Mouse (Mus musculus) erythroblast, embryonic 14.5 days (primary cell): ENCODE measurements around the gene Otulin. TPM values are rescaled to one million over a fixed set of nuclear protein-coding genes. Genes with fewer than 3 reads are reported as not detected.

Experiments used
- H3K27me3 ChIP-seq: 2 replicates; pipeline ENCODE4 v1.6.1; 2012; ENCODE audit warnings: inconsistent platforms; ENCODE audit not compliant: control insufficient read depth
- H3K36me3 ChIP-seq: 2 replicates; pipeline ENCODE4 v1.6.1; 2012; ENCODE audit warnings: mild to moderate bottlenecking, inconsistent platforms; ENCODE audit not compliant: control insufficient read depth
- H3K4me1 ChIP-seq: 2 replicates; pipeline ENCODE4 v1.6.1; 2012; ENCODE audit warnings: inconsistent platforms; ENCODE audit not compliant: control insufficient read depth
- H3K4me3 ChIP-seq: replicated peaks from 2 replicates; pipeline ENCODE3; 2012; ENCODE audit warnings: moderate library complexity, mild to moderate bottlenecking, inconsistent platforms
- H3K9me3 ChIP-seq: 2 replicates; pipeline ENCODE4 v1.6.1; 2012; ENCODE audit warnings: low read length, inconsistent platforms, mixed read lengths; ENCODE audit not compliant: control insufficient read depth
- GATA1 ChIP-seq: IDR thresholded peaks from 2 replicates; pipeline ENCODE4 v1.6.1; 2012; ENCODE audit warnings: low read length, inconsistent platforms, mixed read lengths
- TAL1 ChIP-seq: IDR thresholded peaks from 3 replicates; pipeline ENCODE4 v1.6.1; 2012; ENCODE audit warnings: low read length, inconsistent platforms, mixed read lengths
- polyA plus RNA-seq: library from polyadenylated mRNA; stranded (reverse); fragments of >175 nt; gene quantifications from 2 replicates; pipeline ENCODE4 v1.2.3, GENCODE M21; 2012

Gene Otulin
- polyA plus RNA-seq, 1 experiment = 1.0 TPM

DNA sequence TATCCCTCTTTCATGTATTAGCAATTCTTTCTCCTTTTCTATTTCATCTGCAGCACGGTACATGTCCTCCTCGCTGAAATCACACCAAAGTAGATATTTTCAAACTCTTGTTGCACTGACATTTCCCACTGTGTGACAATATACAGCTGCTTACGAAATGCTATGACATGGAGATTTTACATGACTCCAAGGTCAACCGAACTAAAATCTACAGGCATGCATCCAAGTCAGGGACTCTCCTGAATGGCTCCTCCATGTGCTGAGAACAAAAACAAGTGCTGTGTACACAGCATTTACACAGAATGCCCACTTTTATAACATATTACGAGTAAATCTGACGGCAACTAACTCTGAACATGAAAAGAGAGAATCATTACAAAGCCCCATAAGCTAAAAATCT is 7.2 kb downstream of the Otulin start:
- Histone ChIP-seq H3K4me1 (peaks cover 37% of the 10 kb centered on the region), H3K27me3 (no peaks in the 10 kb centered on the region), H3K9me3 (no peaks in the 10 kb centered on the region), H3K4me3 (no peak overlapping the region), H3K36me3 (peaks cover 89% of the 10 kb centered on the region)
- TF ChIP-seq GATA1 (no peak), TAL1 (no peak)

GRCm38 (mm10) chr15:27620475-27621185 is 9.9 kb downstream of the Otulin start:
- TF ChIP-seq TAL1 (no peak), GATA1 (no peak)
- H3K36me3 ChIP-seq = peaks cover 91% of the 10 kb centered on the region
- no peaks in the 10 kb centered on the region for H3K27me3 ChIP-seq
- H3K9me3 ChIP-seq = no peaks in the 10 kb centered on the region
- H3K4me1 ChIP-seq = peaks cover 20% of the 10 kb centered on the region
- no peak overlapping the region for H3K4me3 ChIP-seq

DNA sequence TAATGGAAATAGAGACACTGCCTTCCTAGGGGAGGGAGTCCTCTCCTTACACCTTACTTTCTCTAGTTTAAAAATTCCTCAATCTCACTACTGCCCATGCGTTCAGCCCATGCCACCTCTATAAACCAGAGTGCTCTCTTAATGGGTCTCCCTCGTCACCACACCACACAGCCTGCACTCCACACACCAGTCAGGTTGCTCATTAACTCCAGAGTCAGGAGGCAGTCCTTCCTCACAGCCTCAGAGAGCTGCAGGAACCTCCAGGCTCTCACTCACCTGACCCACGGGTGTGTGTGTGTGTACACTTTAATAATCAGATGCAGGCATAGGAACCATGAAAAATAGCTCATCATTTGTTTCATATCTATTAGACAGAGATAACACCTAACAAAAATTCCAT is 10.8 kb downstream of the Otulin start:
- Histone ChIP-seq H3K4me1 (peaks cover 16% of the 10 kb centered on the region), H3K36me3 (peaks cover 89% of the 10 kb centered on the region), H3K4me3 (no peak overlapping the region)

DNA sequence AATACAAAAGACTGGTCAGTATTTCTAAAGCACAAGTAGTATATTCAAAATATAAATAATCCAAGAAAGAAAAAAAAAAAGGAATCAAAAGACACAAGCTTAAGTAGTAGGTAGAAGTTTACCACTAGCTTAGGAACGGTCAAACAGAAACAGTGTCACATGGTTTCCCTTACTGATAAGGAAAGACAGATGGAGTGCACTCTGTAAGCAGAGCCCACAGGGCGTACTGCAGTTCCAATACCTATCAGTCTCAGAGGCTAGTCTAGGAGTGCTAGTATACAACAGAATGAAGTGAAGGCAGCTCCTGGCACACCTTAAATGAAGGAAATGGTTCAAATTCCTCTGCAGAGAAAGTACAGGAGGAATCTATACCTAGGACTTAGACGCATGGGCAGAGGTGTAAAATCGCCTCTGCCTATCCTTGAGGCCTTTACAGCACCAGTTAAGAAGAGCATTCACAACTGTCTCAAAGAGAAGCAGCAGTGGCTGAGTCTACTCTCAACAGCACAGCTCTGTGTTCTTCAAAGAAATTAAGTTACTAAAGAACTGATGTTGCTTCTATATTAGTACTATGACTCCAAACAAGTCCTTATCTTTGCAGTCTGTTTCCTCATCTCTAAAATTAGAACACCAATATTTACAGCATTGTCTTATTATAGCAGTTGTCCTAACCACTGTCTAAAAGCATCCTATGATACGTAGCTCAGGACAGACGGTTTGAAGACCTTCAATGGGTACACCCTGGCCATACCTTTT is 11.5 kb downstream of the Otulin start:
- Histone ChIP-seq H3K4me1 (peaks cover 15% of the 10 kb centered on the region), H3K27me3 (no peaks in the 10 kb centered on the region), H3K36me3 (peaks cover 91% of the 10 kb centered on the region), H3K4me3 (no peak overlapping the region), H3K9me3 (no peaks in the 10 kb centered on the region)
- TF ChIP-seq GATA1 (no peak), TAL1 (no peak)

More for the DNA sequence above, 10.8 kb downstream of the Otulin start:
- Histone ChIP-seq H3K9me3 (no peaks in the 10 kb centered on the region), H3K27me3 (no peaks in the 10 kb centered on the region)
- no peak for TF ChIP-seq TAL1
- no peak for TF ChIP-seq GATA1

GRCm38 (mm10) chr15:27617227-27617626 is 13.3 kb downstream of the Otulin start:
- TF ChIP-seq TAL1 (no peak), GATA1 (no peak)
- Histone ChIP-seq H3K4me3 (no peak overlapping the region), H3K27me3 (no peaks in the 10 kb centered on the region), H3K4me1 (peaks cover 15% of the 10 kb centered on the region), H3K36me3 (peaks cover 90% of the 10 kb centered on the region), H3K9me3 (no peaks in the 10 kb centered on the region)

GRCm38 (mm10) chr15:27616159-27616558 is 14.3 kb downstream of the Otulin start:
- peaks cover 13% of the 10 kb centered on the region for H3K4me1 ChIP-seq
- peaks cover 93% of the 10 kb centered on the region for H3K36me3 ChIP-seq
- TF ChIP-seq TAL1 (no peak), GATA1 (no peak)
- no peaks in the 10 kb centered on the region for H3K9me3 ChIP-seq
- H3K4me3 ChIP-seq = no peak overlapping the region
- no peaks in the 10 kb centered on the region for H3K27me3 ChIP-seq

GRCm38 (mm10) chr15:27613255-27613654 is 17.2 kb downstream of the Otulin start:
- no peaks in the 10 kb centered on the region for H3K27me3 ChIP-seq
- no peak for TF ChIP-seq GATA1
- TF ChIP-seq TAL1 = no peak
- H3K4me3 ChIP-seq = no peak overlapping the region
- peaks cover 94% of the 10 kb centered on the region for H3K36me3 ChIP-seq
- no peaks in the 10 kb centered on the region for H3K9me3 ChIP-seq
- no peaks in the 10 kb centered on the region for H3K4me1 ChIP-seq

GRCm38 (mm10) chr15:27612533-27613221 is 17.8 kb downstream of the Otulin start:
- Histone ChIP-seq H3K27me3 (no peaks in the 10 kb centered on the region), H3K9me3 (no peaks in the 10 kb centered on the region), H3K4me3 (no peak overlapping the region), H3K4me1 (no peaks in the 10 kb centered on the region), H3K36me3 (peaks cover 94% of the 10 kb centered on the region)
- TF ChIP-seq TAL1 = no peak
- TF ChIP-seq GATA1 = no peak

DNA sequence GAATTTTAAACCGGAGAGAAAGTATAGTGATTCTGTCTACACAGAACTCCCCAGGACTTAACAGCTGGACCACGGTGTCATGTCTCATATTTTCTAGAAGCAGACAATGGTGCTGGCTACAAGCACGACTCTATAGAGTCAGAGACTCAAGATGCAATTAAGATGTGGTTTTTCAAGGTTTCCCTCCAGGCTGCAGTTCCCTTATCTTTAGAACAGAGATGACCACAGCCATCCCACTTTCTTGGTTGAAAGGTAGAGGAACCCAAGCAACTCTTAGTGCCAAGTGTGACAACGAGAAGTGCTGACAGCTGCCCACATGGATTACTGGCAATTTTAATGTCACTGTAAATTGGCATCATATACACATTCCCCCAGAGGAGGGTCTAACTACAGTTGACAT is 20.9 kb downstream of the Otulin start:
- H3K9me3 ChIP-seq = no peaks in the 10 kb centered on the region
- peaks cover 96% of the 10 kb centered on the region for H3K36me3 ChIP-seq

More for the DNA sequence above, 20.9 kb downstream of the Otulin start:
- Histone ChIP-seq H3K27me3 (no peaks in the 10 kb centered on the region), H3K4me3 (no peak overlapping the region), H3K4me1 (no peaks in the 10 kb centered on the region)
- TF ChIP-seq TAL1 = no peak
- TF ChIP-seq GATA1 = no peak
